Mouse (Mus musculus) embryonic fibroblast, embryonic 13.5 days (primary cell): ENCODE measurements around the gene Atoh7. TPM values are rescaled to one million over a fixed set of nuclear protein-coding genes. Genes with fewer than 3 reads are reported as not detected.

Source experiments
- H3K27ac ChIP-seq: 2 replicates; pipeline ENCODE4 v1.5.1; 2012; ENCODE audit warnings: low read length, control low read depth, inconsistent platforms; ENCODE audit not compliant: insufficient read depth
- H3K4me1 ChIP-seq: 2 replicates; pipeline ENCODE4 v1.6.1; 2011; ENCODE audit warnings: low read length; ENCODE audit not compliant: control insufficient read depth, insufficient read depth
- H3K4me3 ChIP-seq: 2 replicates; pipeline ENCODE4 v1.5.1; 2011; ENCODE audit warnings: mild to moderate bottlenecking, control low read depth, low read length; ENCODE audit not compliant: insufficient read depth
- CTCF ChIP-seq: IDR thresholded peaks from 2 replicates; pipeline ENCODE4 v1.5.1; 2011; ENCODE audit warnings: mild to moderate bottlenecking, control low read depth, low read length, moderate library complexity, borderline replicate concordance; ENCODE audit not compliant: insufficient read depth
- POLR2A ChIP-seq: IDR thresholded peaks from 2 replicates; pipeline ENCODE4 v1.6.1; 2011; ENCODE audit warnings: low read depth, mild to moderate bottlenecking, control low read depth, low read length, moderate library complexity
- polyA plus RNA-seq: library from polyadenylated mRNA; stranded (reverse); fragments of >200 nt; gene quantifications from 2 replicates; pipeline ENCODE4 v1.2.4, GENCODE M21; 2011; ENCODE audit warnings: low read depth; ENCODE audit not compliant: missing spikeins, insufficient read length

Atoh7 gene
- polyA plus RNA-seq, 1 experiment: not detected

GRCm38 (mm10) chr10:63063365-63063764 is 36.1 kb upstream of the Atoh7 start:
- TF ChIP-seq POLR2A (no peak), CTCF (no peak)
- Histone ChIP-seq H3K4me3 (no peak overlapping the region), H3K27ac (no peak overlapping the region), H3K4me1 (no peaks in the 10 kb centered on the region)

- H3K4me1 ChIP-seq: no peaks in the 10 kb centered on the region
- no peak for TF ChIP-seq CTCF
Observed at GRCm38 (mm10) chr10:63064516-63064915, 34.9 kb upstream of the Atoh7 start.

DNA sequence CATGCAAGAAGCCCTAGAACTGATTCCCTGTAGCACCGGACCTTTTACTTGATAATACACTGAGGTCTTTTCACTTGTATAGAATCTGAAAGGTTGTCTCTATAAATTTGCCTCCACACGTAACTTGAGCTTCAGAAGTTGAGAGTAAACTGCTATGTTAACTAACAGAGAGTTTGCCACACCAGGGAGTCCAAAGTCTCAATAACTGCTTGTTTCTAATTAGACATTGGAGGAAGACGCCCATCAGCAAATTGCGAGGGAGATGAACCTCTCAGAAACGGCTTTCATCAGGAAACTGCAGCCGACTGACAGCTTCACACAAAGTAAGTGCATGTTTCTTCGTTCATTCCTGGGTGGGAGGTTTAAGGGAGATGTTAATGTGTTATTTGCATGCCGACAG is 33.9 kb upstream of the Atoh7 start:
- Histone ChIP-seq H3K4me1 (no peaks in the 10 kb centered on the region), H3K27ac (no peak overlapping the region), H3K4me3 (no peak overlapping the region)
- TF ChIP-seq POLR2A (no peak), CTCF (no peak)

More at GRCm38 (mm10) chr10:63064516-63064915, 34.9 kb upstream of the Atoh7 start:
- no peak overlapping the region for H3K27ac ChIP-seq
- no peak overlapping the region for H3K4me3 ChIP-seq

DNA sequence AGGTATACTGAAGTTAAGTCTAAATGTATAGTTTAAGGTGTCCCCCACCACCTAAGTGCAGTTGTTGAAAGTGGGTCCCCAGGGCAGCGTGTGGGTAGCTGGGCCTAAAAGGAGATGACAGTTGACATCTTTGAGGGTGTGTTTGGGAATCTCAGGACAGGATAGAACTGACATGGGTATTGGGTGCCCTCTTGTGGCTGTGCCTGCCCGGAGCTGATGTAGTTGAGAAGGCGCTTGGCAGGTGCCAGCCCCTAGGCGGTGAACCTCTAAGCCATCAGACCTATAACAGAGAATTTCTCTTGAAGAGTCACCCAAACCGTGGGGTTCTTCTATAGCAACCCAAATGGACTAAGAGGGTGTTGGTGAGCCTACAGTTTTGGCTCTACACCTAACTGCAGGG is 33.5 kb upstream of the Atoh7 start:
- TF ChIP-seq CTCF (peak; percentile 78), POLR2A (no peak)
- Histone ChIP-seq H3K4me3 (no peak overlapping the region), H3K4me1 (no peaks in the 10 kb centered on the region), H3K27ac (no peak overlapping the region)

- H3K4me3 ChIP-seq: no peak overlapping the region
- no peak overlapping the region for H3K27ac ChIP-seq
- no peaks in the 10 kb centered on the region for H3K4me1 ChIP-seq
- TF ChIP-seq CTCF: no peak
- no peak for TF ChIP-seq POLR2A
Observed at GRCm38 (mm10) chr10:63086304-63086703, 13.1 kb upstream of the Atoh7 start.

GRCm38 (mm10) chr10:63089103-63089757 is 10.2 kb upstream of the Atoh7 start:
- no peaks in the 10 kb centered on the region for H3K4me1 ChIP-seq
- H3K4me3 ChIP-seq: no peak overlapping the region
- H3K27ac ChIP-seq: no peak overlapping the region
- TF ChIP-seq POLR2A: no peak
- no peak for TF ChIP-seq CTCF

- no peaks in the 10 kb centered on the region for H3K4me1 ChIP-seq
- no peak overlapping the region for H3K4me3 ChIP-seq
- H3K27ac ChIP-seq: no peak overlapping the region
- TF ChIP-seq CTCF: no peak
- TF ChIP-seq POLR2A: no peak
Observed at GRCm38 (mm10) chr10:63089758-63090571, 9.5 kb upstream of the Atoh7 start.

- no peak overlapping the region for H3K27ac ChIP-seq
- TF ChIP-seq POLR2A: no peak
- TF ChIP-seq CTCF: no peak
- H3K4me3 ChIP-seq: no peak overlapping the region
- no peaks in the 10 kb centered on the region for H3K4me1 ChIP-seq
Observed at GRCm38 (mm10) chr10:63091915-63092314, 7.5 kb upstream of the Atoh7 start.

DNA sequence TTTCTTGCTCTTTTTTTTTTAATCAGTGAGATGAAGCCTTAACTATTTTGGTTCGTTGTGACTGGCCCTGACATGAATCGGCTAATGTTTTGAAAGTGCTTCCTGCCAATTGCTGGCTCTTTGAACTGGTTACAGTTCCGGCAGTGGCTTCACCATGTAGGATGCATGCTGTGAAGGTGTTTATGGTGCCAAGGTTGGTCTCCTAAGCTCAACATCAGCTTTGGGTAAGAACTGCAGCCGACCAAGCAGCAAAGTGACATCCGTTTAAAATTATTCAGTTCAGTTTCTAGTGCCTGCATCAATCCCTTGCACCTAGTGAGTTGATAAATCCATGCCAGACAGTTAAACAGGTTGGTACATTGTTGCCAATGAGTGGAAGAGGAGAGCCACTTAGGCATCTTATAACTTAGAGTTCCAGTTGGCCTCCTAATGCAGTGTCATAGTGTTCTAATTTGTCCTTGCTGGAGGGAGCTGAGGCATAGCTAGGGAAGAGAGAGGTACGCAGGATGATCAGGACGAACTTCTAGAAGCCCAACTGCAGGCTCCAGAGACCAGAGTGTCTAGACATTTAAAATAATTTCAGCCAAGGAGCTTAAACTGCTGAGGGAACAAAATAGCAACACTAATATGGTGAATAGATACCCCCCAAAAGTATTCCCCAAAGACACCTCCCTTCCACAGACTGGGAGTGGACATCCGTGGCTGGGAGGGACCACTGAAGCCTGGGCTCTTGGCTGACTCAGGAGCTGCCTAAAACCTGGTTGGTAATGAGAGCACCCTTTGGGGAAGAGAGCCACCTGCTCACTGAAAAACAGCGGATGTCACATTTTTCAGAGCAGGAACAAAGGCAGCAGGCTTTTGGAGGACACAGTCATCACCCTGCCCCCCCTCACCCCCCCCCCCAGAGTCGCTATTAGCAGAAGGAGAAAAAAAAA is 6.6 kb upstream of the Atoh7 start:
- no peak overlapping the region for H3K27ac ChIP-seq
- TF ChIP-seq CTCF (no peak), POLR2A (no peak)
- H3K4me3 ChIP-seq: no peak overlapping the region
- no peaks in the 10 kb centered on the region for H3K4me1 ChIP-seq
